Mouse (Mus musculus) cerebellum, adult 9-11 months (tissue): ENCODE measurements at regions not wholly inside any gene's neighbourhood (a gene's known extent, or its start where the extent isn't known, plus 50 kb on each side); places are given as distances from the start of the nearest gene placed in this dataset.

ENCODE experiments used
- DNase-seq: peaks from one replicate; pipeline ENCODE4 v3.0.0; 2022

DNA sequence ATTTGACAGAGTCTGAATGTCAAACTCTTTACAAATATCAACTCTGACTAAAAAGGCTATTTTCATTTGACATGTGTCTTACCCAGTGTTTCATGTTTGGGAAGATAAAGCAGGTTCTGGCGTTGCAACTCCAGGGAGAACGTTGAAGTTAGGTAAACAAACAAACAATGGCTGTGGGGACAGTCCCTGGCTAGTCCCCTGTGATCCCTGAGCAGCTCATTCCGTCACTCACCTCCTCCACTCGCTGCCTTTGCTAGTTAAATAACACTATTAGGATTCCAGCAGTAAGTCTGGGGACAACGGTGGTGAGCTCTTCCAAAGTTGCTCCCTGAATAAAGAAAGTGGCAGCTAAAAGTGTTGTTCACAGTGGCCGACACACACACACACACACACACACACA is 227.8 kb upstream of the Prox1 start:
- DNase-seq, result no peak

DNA sequence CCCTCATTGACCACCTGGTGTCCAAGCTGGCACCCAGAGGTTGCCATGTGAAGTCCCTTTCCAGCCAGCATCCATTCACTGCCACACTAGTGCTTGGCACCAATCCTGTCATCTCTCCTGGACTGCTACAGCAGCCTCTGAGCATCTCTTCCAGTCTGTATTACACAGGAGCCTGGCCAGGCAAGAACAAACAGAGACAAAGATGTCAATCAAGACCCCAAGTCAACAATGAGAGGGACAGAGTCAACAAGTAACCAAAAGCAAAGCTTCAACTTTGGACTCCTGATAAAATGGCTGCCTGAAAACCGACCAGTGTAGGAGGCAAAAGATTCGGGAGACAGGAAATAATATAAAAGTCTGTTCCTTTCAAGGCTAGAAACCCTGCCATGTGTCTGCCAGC is 227.3 kb upstream of the Prox1 start:
- no peak for DNase-seq

DNA sequence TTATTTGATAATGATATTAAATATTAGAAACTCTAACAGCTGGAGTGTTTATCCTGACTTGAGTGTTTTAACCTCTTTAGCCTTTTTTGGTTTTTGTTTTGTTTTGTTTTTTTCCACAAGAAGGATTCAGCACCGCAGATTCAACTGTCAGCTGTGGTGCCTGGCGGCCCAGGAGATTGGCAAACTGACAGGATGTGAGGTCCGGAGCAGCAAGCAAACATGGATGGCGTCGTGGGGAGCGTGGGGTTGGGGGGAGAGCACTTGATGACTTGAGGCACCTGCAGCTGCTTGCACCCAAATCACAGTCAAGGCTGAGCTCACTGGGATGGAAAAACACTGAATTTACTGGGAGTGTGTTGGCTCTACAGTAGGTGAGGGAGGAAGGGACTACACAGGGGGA is 222.5 kb upstream of the Prox1 start:
- no peak for DNase-seq

DNA sequence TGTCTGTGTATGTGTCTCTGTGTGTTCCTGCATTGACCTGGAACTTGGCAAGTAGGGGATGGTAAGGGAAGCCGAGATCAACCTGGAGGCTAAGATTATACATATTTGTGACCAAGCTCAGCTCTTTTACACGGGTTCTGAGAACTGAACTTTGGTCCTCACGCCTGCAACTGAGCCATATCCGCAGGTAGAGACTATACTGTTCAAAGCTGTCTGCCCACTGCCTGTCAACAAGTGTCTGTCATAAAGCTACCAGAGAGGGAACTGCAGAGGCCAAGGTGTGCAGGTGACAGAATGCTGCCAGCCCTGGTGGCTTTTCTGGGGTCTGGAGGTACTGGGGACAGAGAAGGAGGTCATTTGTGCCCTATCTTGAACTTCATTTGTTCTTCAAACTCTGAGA is 218.3 kb upstream of the Prox1 start:
- no peak for DNase-seq

DNA sequence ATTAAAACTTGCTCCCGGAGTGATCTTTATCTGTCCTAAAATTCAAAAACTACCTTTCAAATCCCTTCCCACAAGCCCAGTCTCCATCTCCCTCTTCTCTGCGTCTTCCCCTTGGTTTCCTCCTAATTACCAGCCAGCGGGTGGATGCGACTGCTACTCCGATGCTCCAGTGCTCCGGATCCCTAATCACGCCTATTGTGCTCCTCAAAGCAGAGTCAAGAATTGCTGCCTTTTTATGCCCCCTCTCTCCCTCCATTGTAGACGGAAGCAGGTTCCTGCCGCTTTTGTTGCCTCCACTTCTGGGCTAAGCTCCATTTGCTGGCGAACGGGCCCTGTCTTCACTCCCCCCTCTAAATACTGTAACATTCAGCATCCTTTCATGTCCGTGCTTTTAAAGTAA is 214.0 kb upstream of the Prox1 start:
- DNase-seq, result no peak

DNA sequence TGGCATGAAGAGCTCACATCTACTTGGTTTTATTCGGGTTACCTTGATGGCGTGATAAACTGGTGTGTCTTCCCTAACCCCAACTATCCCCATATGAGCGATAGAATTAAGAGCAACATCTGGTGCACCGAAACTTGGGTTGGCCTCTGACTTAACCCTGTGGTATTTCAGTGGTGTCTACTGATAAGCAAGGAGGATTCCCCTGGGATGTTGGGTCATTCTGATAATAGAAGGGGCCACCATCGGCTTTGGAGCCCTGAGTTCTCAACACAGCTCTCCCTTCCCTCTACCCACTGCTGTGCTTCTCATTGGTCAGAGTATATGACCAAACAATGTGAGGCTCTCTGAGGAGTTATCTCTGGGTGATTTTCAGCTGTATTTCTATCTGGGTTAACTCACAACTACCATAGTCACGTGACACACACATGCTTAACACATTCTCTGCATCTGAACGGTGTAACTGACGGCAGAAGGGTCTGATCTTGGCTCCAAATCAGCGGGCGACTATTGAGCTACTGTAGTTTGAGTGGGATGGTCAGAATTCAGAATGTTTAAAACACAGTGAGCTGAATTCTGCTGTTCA is 212.8 kb upstream of the Prox1 start:
- DNase-seq, result no peak

DNA sequence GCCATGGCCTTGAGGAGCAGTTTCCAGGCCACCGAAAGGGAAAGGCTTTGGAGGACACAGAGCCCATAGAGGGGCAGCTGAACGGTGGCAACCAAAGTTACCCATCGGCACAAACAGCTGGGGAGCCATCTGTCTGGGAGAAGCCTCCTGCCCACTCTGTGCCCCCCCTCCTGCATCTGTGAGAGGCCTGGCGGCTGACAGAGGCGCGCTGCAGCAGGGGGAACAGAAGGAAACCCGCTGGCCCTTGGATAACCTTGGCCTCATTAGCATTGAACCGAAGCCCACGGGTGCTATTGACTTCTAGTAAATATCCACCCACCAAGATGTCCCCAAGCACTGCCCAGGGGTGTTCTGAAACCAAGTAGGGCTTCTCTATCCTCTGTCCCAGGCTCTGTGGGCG is 209.6 kb upstream of the Prox1 start:
- DNase-seq, result no peak

DNA sequence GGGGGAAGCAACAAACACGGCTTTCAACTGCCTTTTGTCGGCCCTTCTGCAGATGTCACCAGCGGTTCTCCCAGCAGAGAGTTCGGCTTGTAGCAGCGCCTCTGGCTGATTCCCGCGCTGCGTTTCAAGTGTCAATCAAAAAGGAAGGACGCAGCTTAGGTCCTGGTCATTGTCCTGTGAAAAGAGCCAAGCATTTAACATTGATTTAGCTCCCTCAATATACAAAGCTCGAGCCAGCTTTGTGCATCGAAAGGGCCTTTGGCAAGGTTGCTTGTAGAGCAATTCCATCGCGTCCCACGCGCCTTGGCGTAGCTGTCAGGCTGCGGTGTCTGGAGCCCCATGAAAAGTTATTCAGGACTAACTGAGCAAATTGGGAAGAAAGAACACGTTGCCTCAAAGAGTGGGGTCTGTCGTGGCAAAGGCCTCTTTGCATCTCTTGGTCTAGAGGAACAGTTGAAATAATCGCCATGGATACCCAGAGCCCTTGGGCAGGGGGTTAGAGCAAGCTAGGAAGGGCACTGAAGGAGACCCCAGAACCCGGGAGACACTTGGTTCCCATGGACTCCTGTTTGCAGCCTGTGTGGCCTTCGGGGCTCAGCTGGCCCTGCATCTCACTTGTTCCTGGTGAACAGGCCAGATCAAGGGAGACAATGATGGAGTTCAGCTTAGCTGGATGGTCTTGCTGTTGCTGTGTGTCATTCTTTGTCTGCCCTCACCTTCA is 204.8 kb upstream of the Prox1 start:
- DNase-seq, result no peak

DNA sequence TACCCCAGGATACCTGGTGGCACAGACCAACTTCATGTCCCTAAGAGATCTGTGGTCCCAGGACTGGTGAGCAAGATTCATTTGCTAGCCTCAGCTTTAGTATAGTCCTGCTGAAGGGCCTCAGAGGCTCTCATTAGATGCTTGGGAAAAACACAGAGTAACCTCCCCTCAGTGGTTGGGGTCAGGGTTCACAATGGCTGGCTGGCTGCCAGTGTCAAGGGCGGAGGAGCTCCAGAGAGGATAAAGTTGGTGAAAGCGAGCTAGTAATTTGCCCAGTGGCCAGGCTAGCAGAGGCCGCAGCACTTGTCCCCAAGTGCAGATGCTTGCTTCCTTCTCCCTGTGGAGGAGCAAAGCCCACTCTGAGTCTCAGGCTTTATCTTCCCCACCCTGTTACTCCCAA is 203.8 kb upstream of the Prox1 start:
- no peak for DNase-seq

DNA sequence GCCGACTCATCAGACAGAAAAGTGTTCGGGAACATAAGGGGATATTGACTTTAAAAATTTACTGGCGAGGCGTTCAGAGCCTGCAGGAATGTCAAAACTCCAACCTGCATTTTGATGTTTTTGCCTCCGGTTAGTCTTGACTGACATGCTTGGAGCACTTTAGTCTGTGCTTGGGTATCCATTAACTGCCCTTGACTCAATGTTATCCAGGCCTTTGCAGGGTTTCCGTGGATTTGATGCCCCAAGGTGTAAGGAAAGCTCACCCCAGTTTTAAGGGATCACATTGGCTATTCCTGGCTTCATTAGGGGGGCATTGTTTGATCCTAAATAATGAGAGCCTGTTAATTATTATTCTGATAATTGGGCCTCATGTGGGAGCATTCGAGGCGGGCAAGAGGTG is 196.1 kb upstream of the Prox1 start:
- no peak for DNase-seq

DNA sequence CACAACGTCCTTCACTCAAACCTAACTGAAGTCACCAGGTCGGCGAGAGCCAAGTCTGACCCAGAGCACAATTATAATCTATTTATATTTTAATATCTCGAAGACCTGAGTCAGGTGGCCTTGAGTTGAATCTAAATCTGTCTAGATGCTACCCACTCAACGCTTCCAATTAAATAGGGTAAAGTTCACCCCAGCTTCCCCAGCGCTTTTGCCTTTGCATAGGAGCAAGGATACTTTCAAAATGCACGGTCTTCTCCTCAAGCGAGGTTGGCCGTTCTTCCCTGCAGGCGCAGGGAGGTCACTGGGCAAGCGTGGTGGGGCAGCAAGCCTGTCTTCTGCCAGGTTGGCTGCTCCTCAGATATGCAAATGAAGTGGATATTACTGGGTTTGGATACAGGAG is 194.6 kb upstream of the Prox1 start:
- DNase-seq, result no peak

DNA sequence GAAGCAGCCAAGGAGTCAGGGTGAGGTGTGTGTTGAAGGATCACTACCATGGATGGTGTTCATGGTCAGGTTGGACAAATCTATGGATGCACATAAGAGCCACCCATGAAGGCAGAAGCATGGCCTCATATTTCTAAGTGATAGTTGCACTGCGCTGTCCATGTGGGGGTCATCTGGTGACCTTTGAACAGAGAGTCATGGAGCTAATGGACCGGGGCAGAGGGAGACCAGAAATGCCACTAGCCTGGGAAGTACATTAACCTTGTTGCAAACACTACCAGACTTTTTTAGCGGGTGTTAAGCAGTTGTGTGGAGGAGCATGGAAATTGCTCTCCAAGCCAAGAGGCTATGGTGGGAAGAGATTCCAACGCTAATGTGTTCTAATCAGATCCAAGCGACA is 190.1 kb upstream of the Prox1 start:
- no peak for DNase-seq

DNA sequence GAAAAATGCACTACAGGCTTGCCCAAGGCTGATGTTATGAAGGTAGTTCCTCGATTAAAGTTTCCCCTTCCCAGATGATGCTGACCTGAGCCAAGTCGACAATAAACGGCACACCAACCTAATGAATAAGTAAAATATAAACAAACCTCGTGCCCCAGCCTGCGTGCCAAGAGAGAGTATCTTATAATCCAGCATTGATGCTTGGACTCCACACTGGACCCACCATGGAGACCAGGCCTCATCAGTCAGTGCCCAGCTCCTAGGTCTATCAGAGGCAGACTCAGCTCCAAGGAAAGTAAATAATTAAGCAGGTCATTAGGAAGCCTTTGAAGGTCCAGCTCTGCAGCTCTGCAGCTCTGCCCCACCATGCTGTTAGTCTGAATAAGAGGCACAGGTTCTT is 187.3 kb upstream of the Prox1 start:
- DNase-seq, result no peak

DNA sequence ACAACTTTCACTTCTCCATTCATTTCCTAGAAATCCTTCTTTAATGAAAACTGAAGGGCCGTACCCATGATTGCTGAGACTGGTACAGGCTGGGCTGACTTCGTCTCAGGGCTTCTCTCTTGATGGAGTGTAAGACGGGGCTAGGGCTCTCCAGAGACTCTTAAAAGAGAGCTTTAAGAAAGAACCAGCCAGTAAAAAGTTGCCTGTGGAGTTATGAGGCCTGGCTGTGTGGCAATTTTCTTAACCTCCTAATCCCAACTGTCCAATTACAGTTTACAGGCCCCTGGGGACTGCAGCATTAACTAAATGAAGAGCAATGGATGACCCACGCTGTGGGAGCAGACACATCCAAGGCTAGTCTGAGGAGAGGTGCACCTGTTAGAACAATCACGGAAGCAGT is 177.1 kb upstream of the Prox1 start:
- no peak for DNase-seq

DNA sequence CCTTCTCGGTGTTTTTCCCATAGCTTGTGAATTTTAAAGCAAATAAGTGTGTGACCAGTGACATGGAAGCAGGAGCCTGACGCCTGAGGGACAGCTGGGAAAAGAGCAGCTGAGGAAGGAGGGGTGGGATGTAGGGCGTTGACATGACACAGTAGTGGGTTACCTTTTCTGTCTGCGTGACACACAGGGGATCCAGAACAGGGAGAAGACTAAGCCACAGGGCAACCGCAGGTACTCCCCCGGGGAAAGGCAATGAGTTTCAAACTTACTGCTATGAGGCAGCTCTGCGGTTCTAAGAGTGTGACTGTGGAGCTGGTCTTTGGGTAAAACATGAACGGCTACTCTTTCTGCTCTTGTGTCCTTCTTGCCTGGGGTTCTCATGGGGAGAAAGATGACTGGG is 170.2 kb upstream of the Prox1 start:
- DNase-seq, result no peak

DNA sequence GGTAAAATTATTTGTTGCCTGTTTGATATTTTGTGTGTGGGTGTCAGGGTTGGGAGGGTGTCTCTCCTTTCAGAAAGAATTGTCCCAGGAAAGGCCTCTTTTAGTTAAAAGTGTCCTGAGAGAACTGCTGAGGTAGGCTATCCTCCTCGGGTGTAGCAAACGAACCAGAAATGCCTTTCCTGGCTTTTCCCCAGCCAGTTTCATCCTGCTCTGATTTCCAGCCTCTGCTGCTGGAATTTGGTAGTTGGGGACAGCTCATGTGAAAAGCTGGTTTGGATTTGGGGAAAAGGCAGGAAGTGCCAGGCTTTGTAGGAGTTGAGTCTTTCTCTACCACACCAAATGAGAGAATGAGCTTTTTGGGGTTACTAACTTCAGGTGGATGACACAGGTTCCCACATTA is 164.0 kb upstream of the Prox1 start:
- no peak for DNase-seq

DNA sequence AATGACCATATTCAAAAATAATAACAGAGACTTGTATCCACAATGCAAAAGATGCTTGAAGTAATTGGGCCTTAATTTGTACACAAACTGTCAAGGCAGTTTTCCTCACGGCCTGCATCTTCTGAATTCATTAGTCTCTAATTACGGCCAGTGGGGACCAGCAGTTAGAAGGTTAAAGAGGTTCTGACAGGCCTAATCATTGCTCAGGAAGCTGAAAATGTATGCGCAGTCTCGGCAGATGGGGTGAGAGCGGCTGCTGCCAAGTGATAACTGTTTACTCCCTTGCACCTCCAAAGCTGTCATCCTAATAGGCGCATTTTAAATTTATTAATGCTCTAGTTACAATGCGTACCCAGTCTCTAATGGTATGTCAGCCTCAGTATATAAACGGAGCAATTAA is 163.5 kb upstream of the Prox1 start:
- DNase-seq, result no peak

DNA sequence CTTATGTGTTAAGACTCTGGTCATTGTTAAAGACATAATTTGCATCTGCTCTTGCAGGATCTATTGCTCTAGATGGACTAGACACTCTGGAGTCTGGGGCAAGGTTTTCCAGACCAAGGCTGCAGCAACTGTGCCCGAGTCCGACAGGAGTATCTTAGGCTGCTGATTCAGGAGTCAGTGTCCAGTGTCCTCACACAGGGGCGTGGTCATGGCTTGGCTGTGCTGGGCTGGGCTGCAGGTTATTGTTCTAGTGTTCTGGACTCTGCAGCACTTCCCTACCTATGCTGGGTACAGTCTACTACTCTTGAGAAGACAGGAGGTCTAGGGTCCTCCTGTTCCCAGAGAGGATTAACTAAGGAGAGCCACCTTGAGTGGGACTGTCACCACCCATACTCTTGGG is 161.5 kb upstream of the Prox1 start:
- DNase-seq, result no peak

DNA sequence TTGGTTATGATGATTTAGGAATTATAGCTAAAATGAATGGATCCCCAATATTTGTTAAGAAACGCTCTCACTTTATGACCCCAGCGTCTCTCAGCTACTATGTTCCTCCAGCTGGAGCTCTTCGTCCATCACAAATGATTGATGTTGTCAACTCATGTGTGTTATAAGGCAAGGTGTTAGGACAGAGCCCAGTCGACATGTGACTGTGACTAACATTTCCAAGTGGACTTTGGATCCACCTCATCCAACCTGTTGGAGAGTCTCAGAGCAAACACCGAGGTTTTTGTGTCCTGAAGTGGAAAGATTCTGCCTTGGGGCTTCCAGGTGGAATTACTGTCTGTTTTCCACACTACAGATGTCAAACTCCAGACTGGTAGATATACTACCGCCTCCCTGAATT is 154.0 kb upstream of the Prox1 start:
- DNase-seq, result no peak

DNA sequence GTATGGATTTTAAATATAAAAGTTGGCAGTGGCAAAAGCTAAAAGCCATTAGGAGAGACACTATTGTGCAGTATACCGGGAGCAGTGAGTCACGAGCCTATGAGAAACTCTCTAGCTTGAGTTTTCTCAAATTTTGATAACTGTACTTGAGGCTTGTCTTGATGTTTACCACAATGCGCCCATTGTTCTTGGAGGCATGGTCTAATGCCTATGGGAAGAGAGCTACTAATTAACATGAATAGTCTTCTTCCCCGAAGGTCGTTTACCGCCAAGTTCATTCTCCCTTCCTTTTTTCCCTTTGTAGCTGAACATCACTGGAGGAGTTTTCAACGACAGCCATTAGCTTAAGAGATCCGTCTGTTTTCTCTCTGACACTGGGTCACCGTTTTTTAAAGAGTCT is 153.2 kb upstream of the Prox1 start:
- no peak for DNase-seq

DNA sequence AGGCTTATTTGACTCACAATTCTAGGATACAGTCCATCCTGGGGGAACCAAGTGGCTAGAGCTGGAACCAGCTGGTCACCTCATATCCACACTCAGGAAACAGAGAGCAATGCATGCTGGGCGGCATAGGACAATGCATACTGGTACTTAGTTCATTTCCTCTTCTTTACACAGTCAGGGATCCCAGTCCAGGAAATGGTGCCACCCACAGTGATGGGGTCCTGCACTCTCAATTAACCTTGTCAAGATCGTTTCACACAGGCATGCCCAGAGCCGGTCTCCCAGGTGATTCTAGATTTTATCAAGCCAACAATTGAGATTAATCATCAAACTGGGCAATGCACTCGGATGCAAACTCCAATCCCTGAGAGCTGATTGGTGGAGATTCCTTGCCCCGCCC is 145.7 kb upstream of the Prox1 start:
- DNase-seq, result no peak

DNA sequence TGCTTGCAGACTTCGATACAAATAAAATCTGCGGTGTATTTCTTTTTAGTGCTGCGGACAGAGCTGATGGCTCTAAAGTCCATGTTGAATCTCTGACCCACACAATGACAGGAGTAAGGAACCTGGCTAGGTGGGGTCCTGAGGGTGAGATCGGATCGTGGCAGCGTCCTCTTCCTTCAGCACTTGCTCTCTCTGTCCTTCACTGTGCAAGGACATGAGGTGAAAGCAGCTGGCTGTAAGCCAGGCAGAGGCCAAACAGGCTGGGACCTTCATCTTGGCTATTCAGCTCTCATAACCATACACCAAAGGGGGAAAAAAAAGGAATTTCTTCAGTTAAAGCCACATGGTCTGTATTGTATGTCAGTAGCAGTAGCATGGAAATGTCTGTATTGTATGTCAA is 139.3 kb upstream of the Prox1 start:
- no peak for DNase-seq

DNA sequence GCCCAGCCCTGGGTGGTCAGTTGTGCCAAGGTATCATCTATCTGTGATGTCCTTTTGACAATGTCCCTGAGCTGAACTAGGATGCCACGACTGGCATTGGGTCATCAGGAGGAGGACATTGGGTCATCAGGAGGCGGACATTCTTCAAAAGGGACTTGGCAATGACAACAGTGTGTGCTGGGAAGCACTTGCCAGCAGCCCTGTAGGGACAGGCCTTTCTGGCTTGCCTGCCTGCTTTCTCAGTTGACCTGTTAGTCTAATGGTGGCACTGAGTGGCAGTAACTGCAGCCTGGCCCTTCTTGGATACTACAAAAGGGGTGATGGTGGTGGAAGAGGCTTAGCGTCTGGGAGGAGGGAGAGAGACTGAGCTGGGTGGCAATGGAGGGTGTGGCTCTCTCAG is 137.2 kb upstream of the Prox1 start:
- DNase-seq, result no peak

DNA sequence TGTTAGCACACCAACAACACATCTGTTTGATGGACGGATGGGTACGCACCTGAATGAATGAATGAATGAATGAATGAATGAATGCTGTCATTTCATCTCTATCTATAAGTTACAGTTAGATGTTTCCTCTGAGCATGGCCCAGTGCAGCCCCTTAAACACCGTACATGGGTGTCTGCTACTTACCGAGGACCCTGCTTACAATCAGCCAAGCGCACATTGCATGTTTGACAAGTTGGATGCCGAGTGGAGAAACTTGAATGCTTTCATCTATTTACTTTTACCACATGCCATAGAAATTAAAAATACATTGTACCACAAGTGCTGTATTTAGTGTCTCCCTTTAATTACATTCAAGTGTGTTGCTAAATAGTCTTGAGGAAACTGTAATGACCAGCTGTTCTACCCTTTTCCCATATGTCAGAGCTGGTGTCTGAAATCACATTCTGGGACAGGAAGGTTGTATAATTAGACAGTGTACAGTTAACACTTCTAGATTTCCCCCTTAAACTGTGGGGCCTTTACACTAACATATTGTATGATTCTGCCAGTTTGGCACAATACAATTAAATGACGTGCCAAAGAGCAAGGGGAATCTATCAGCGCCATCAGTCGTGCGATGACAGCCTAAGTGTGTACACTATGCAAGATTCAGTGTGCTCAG is 127.3 kb upstream of the Prox1 start:
- DNase-seq, result no peak

DNA sequence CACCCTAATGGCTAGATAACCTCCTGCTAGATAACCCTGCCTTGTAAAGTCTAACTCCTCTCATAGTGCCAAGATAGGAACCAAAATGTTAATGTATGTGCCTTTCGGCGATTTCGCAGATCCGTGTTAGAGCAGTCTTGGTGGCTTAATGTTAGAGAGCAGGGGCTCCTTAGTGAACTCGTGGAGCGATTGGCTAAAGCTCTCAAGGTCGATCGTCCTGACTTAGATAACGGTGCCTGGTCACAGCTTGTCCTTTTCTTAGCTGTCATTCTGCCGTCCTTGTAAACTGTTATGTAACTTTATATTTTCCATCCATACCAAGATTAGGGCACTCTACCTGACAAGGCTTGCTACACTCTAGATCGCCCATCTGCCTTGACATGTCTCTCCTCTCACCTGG is 119.5 kb upstream of the Prox1 start:
- no peak for DNase-seq
